Mouse (Mus musculus) limb, embryonic 11.5 days (tissue): ENCODE results near the gene Ldlr. TPM values are rescaled to one million over a fixed set of nuclear protein-coding genes. Genes with fewer than 3 reads are reported as not detected.

Source experiments
- ATAC-seq: fragments of 200-750 bp; cut with Nextera tagmentation; 2 replicates; pipeline ENCODE4 v1.8.0; 2017; ENCODE audit warnings: low read depth; ENCODE audit not compliant: insufficient number of reproducible peaks, low FRiP score, low TSS enrichment
- DNase-seq: peaks from one replicate; pipeline ENCODE4 v3.0.0-alpha.2; 2015; ENCODE audit warnings: low spot score
- H3K27ac ChIP-seq: fragments of 300-500 bp; sonication (generic); replicated peaks from 2 replicates; pipeline ENCODE4 v1.5.1; 2014; ENCODE audit warnings: low read depth, mild to moderate bottlenecking, low read length
- H3K27me3 ChIP-seq: fragments of 300-500 bp; sonication (generic); 2 replicates; pipeline ENCODE4 v1.6.1; 2014; ENCODE audit warnings: mild to moderate bottlenecking, low read length, mixed read lengths; ENCODE audit not compliant: control insufficient read depth, insufficient read depth
- H3K36me3 ChIP-seq: fragments of 300-500 bp; sonication (generic); 2 replicates; pipeline ENCODE4 v1.6.1; 2014; ENCODE audit warnings: mild to moderate bottlenecking, low read length, moderate library complexity, mixed read lengths; ENCODE audit not compliant: control insufficient read depth, insufficient read depth
- H3K4me1 ChIP-seq: fragments of 300-500 bp; sonication (generic); 2 replicates; pipeline ENCODE4 v1.6.1; 2014; ENCODE audit warnings: low read length, mixed read lengths; ENCODE audit not compliant: control insufficient read depth, insufficient read depth
- H3K4me2 ChIP-seq: fragments of 300-500 bp; sonication (generic); 2 replicates; pipeline ENCODE4 v1.6.1; 2014; ENCODE audit warnings: low read depth, mild to moderate bottlenecking, moderate library complexity; ENCODE audit not compliant: severe bottlenecking
- H3K4me3 ChIP-seq: fragments of 300-500 bp; sonication (generic); 2 replicates; pipeline ENCODE4 v1.5.1; 2014; ENCODE audit warnings: low read depth, low read length
- H3K9ac ChIP-seq: fragments of 300-500 bp; sonication (generic); 2 replicates; pipeline ENCODE4 v1.6.1; 2014; ENCODE audit warnings: mild to moderate bottlenecking, low read length
- H3K9me3 ChIP-seq: fragments of 300-500 bp; sonication (generic); 2 replicates; pipeline ENCODE4 v1.6.1; 2016; ENCODE audit warnings: low read length; ENCODE audit not compliant: control insufficient read depth
- WGBS: fragments of 180-500 bp; shearing (Covaris S2); extraction: QIAGEN DNeasy Blood & Tissue Kit; methylation state at CpG from one replicate; pipeline ENCODE4 v1.1.7; 2014; 5-methylcytosine and 5-hydroxymethylcytosine counted together
- polyA plus RNA-seq: library from polyadenylated mRNA; unstranded; fragments of >200 nt; fragmentation: Nextera tagmentation; extraction: Ambion mirVana; gene quantifications from 2 replicates; pipeline ENCODE4 v1.2.1, GENCODE M21; 2014

The Ldlr gene
- polyA plus RNA-seq, 1 experiment from 2014 or later, result 15.2 TPM

- Histone ChIP-seq H3K4me2 (no peak overlapping the region), H3K36me3 (peaks cover 69% of the 10 kb centered on the region), H3K4me1 (no peaks in the 10 kb centered on the region), H3K9ac (no peak overlapping the region), H3K4me3 (no peak overlapping the region), H3K27me3 (no peaks in the 10 kb centered on the region), H3K9me3 (no peaks in the 10 kb centered on the region), H3K27ac (no peak overlapping the region)
- 99% methylated on average over 11 of the region's 11 CpGs for WGBS
- ATAC-seq (no peak), DNase-seq (no peak)
Observed at GRCm38 (mm10) chr9:21741514-21741913, 18.2 kb downstream of the Ldlr start.

- H3K27ac ChIP-seq, result no peak overlapping the region
- H3K9ac ChIP-seq, result no peak overlapping the region
- peaks cover 51% of the 10 kb centered on the region for H3K36me3 ChIP-seq
- no peaks in the 10 kb centered on the region for H3K27me3 ChIP-seq
- ATAC-seq, result no peak
- H3K4me1 ChIP-seq, result no peaks in the 10 kb centered on the region
- H3K9me3 ChIP-seq, result no peaks in the 10 kb centered on the region
- 93% methylated on average over 3 of the region's 3 CpGs for WGBS
- DNase-seq, result no peak
- H3K4me2 ChIP-seq, result no peak overlapping the region
- H3K4me3 ChIP-seq, result no peak overlapping the region
Observed at GRCm38 (mm10) chr9:21747238-21747774, 24.0 kb downstream of the Ldlr start.

- 71% methylated on average over 7 of the region's 7 CpGs for WGBS
- no peak for DNase-seq
Observed at GRCm38 (mm10) chr9:21748033-21748432, 24.8 kb downstream of the Ldlr start.

GRCm38 (mm10) chr9:21748491-21748890, 25.2 kb downstream of the Ldlr start:
- no peak overlapping the region for H3K4me2 ChIP-seq
- whole genome bisulfite sequencing, result 91% methylated on average over 10 of the region's 10 CpGs
- H3K27me3 ChIP-seq, result no peaks in the 10 kb centered on the region
- H3K9ac ChIP-seq, result no peak overlapping the region
- DNase-seq, result no peak
- H3K4me3 ChIP-seq, result no peak overlapping the region
- no peaks in the 10 kb centered on the region for H3K9me3 ChIP-seq
- H3K27ac ChIP-seq, result peak overlapping the region; percentile 8; the same call in 1 of the 2 replicates
- 0 out of 2 replicates have a peak, but pooled peaks cover 2% of the 10 kb centered on the region for H3K4me1 ChIP-seq
- ATAC-seq, result no peak
- peaks cover 45% of the 10 kb centered on the region for H3K36me3 ChIP-seq

More at GRCm38 (mm10) chr9:21748033-21748432, 24.8 kb downstream of the Ldlr start:
- Histone ChIP-seq H3K27me3 (no peaks in the 10 kb centered on the region), H3K36me3 (peaks cover 45% of the 10 kb centered on the region), H3K4me3 (no peak overlapping the region), H3K9ac (no peak overlapping the region), H3K9me3 (no peaks in the 10 kb centered on the region), H3K4me1 (0 out of 2 replicates have a peak, but pooled peaks cover 2% of the 10 kb centered on the region), H3K27ac (peak overlapping the region; percentile 8; the same call in 1 of the 2 replicates), H3K4me2 (no peak overlapping the region)
- ATAC-seq, result no peak

GRCm38 (mm10) chr9:21749382-21750118, 26.3 kb downstream of the Ldlr start:
- 87% methylated on average over 6 of the region's 6 CpGs for WGBS
- 0 out of 2 replicates have a peak, but pooled peaks cover 2% of the 10 kb centered on the region for H3K4me1 ChIP-seq
- no peaks in the 10 kb centered on the region for H3K27me3 ChIP-seq
- no peak overlapping the region for H3K4me2 ChIP-seq
- H3K9ac ChIP-seq, result no peak overlapping the region
- no peak for DNase-seq
- H3K4me3 ChIP-seq, result no peak overlapping the region
- H3K36me3 ChIP-seq, result peaks cover 36% of the 10 kb centered on the region
- no peak for ATAC-seq
- no peak overlapping the region for H3K27ac ChIP-seq
- no peaks in the 10 kb centered on the region for H3K9me3 ChIP-seq

- Histone ChIP-seq H3K4me2 (no peak overlapping the region), H3K9ac (no peak overlapping the region), H3K36me3 (peaks cover 28% of the 10 kb centered on the region), H3K4me1 (0 out of 2 replicates have a peak, but pooled peaks cover 2% of the 10 kb centered on the region), H3K27ac (no peak overlapping the region), H3K27me3 (no peaks in the 10 kb centered on the region), H3K4me3 (no peak overlapping the region), H3K9me3 (no peaks in the 10 kb centered on the region)
- ATAC-seq (no peak), DNase-seq (no peak)
- WGBS, result 70% methylated on average over 3 of the region's 3 CpGs
Observed at GRCm38 (mm10) chr9:21750370-21750769, 27.1 kb downstream of the Ldlr start.

GRCm38 (mm10) chr9:21751347-21751746, 28.1 kb downstream of the Ldlr start:
- Histone ChIP-seq H3K36me3 (peaks cover 25% of the 10 kb centered on the region), H3K9me3 (no peaks in the 10 kb centered on the region), H3K27ac (no peak overlapping the region), H3K4me3 (no peak overlapping the region), H3K4me2 (no peak overlapping the region), H3K27me3 (no peaks in the 10 kb centered on the region), H3K9ac (no peak overlapping the region), H3K4me1 (0 out of 2 replicates have a peak, but pooled peaks cover 2% of the 10 kb centered on the region)
- 73% methylated on average over 6 of the region's 6 CpGs for whole genome bisulfite sequencing
- DNase-seq (no peak), ATAC-seq (no peak)

GRCm38 (mm10) chr9:21752252-21752792, 29.0 kb downstream of the Ldlr start:
- 55% methylated on average over 10 of the region's 10 CpGs for WGBS
- H3K4me1 ChIP-seq, result 0 out of 2 replicates have a peak, but pooled peaks cover 2% of the 10 kb centered on the region

More at GRCm38 (mm10) chr9:21752252-21752792, 29.0 kb downstream of the Ldlr start:
- H3K9me3 ChIP-seq, result no peaks in the 10 kb centered on the region
- H3K27me3 ChIP-seq, result no peaks in the 10 kb centered on the region
- no peak overlapping the region for H3K27ac ChIP-seq
- H3K36me3 ChIP-seq, result peaks cover 22% of the 10 kb centered on the region
- no peak overlapping the region for H3K9ac ChIP-seq
- no peak for ATAC-seq
- no peak overlapping the region for H3K4me2 ChIP-seq
- H3K4me3 ChIP-seq, result no peak overlapping the region
- no peak for DNase-seq
